Mouse (Mus musculus) adrenal gland, postnatal 14 days (tissue): Measurements from ENCODE around the gene Actl10. TPM values are rescaled to one million over a fixed set of nuclear protein-coding genes. Genes with fewer than 3 reads are reported as not detected.

Experiments used
- DNase-seq: peaks from one replicate; pipeline ENCODE4 v3.0.0; 2021; ENCODE audit warnings: mixed read lengths
- long read RNA-seq, 2 experiments: library from polyadenylated mRNA; stranded (forward); transcript quantifications; one replicate each; pipeline ENCODE4 v2.0.0; 2021
- total RNA-seq: library from RNA; stranded (reverse); gene quantifications from 2 replicates; pipeline ENCODE4 v1.2.3, GENCODE M21; 2021

Gene Actl10
- not detected in 2 replicates for total RNA-seq
- long read RNA-seq, experiment 1, result 0 reads
- long read RNA-seq, experiment 2, result 0 reads

DNA sequence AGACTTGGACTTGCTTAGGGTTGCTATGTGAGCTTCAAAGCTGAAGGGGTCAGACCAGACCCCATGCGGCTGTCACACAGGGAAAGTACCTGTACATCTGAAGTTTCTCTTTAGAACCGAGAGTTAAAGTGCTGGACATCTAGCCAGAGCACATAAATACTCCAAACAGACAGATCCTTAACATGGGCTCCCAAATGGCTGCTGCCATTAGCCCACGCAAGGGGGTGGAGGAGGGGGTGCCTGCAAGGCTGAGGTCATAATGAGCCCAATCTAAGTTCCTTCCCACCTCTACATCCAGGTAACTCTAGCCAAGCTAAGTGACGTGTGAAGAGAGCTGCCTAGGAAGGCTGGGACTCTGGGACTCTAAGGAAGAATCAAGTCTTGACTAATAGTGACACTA, at the start of gene Actl10:
Actl10 (plus strand) TSS at position 301 of the 400 bp plus-strand sequence.
- DNase-seq, result no peak

DNA sequence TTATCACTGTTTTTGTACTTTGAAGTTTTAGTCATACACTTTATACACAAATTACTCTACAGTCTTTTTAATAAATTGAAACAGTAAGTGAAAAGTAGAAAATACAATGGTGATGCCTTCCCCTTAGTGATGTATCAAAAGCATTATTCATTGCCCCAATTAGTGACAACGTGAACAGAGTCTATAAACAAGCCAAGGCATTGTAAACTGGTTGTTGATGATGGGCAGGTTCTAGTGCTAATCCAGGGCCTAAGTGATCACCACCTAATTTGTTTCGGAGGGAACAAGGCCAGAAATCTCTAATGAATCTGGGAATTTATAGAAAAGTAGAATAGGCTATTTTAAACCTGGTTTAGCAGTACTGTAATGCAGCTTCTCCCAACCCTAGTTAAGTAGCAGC, 44.5 kb upstream of the Actl10 start:
- no peak for DNase-seq

DNA sequence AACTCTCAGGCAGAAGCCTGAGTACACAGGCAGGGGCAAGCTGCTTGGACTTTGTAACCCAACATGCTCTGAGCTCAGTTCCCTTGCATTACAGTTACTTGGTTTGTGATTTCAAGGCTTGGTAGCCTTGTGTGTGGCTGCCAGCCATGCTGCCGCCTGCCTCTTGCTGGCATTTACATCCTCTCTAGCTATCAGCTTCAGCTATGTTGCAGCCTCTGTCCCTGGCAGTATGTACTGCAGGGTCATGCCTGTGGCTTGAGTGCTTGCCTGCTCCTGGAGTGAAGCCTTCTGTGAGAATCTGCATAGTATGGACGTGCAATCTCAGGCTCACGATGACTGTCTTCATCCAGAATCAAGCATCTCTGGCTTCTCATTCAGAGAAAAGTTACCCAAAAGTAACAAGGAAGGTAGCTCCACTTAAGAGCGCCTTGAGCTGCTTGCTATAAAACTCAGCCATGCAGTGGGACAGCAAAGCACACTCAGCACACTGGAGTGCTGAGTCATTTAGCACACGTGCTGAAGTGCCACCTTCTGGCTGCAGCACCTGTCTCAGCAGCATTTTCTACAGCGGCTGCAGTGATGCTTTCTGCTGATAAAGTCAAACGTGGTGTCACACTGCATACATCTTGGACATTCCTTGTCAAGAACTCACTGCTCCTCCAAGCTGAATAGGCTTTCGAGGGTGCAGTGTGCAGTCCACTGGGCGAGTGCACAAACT, 43.9 kb upstream of the Actl10 start:
- DNase-seq, result peak; percentile 24

DNA sequence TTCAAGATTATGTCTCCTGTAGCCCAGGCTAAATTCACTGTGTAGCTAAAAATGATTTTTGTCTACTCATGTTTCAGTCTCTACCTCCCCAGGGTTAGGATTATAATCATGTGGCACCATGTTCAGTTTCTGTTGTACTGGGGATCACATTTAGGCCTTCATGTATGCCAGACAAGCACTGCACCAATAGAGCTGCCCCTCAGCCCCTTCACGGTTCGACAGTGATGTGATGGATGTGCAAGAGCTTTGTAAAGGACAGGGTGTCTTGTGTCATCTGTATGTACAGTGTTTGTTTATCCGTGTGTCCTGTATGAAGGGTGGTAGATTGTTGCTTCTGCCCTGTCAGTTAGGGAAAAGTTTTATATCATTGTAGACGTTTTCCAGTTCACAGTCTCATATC, 43.1 kb upstream of the Actl10 start:
- no peak for DNase-seq

DNA sequence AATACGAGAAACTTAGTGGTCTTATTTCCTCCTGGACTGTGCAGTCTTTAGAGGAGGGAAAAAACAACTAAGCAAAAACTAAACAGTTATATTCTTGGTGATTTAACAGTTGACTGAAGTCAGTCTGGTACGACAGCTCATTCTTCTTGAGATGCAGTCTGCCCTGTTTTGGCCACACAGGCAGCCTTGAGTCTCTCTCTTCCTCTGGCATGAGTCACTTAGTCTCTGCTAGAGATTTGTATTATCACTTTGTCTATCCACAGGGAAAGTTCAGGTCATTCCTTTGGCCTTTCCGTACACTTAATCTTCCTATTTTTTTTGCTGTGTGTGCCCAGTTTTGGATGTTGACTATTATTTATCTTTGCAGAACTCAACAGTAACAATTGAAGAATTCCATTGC, 41.4 kb upstream of the Actl10 start:
- DNase-seq, result peak; percentile 43

- no peak for DNase-seq
Observed at GRCm38 (mm10) chr2:154516944-154517343, 34.6 kb upstream of the Actl10 start.

DNA sequence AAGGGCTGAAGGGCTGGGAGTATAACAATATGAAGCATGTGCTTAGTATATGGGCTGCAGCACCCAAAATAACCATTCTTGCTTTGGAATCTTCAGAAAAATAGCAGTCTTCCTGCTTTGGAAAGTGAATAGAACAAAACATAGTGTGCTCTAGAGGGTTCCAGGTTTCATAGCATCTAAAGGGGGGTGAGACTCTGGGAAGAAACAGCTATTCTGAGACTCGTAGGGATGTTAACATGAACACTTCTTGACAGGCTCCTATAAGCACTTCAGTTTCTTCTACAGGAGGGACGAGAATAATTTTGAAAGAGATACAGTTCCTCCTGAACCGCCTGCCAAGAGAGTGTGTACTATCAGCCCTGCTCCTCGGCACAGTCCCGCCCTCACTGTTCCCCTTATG, 34.2 kb upstream of the Actl10 start:
- DNase-seq, result no peak

DNA sequence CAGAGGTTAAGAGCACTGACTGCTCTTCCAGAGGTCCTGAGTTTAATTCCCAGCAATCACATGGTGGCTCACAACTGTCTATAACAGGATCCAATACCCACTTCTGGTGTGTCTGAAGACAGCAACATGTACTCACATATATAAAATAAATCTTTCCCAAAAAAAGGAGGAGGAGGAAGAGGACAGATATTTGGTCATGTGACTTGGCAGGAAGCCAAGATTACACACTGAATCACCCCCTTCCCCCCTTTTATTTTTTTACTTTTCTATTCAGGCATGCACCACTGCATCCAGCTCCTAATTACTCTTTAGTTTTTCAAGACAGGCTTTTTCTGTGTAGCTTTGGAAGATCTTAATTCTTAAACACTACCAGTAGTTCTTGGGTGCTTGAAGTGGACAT, 30.1 kb upstream of the Actl10 start:
- no peak for DNase-seq

DNA sequence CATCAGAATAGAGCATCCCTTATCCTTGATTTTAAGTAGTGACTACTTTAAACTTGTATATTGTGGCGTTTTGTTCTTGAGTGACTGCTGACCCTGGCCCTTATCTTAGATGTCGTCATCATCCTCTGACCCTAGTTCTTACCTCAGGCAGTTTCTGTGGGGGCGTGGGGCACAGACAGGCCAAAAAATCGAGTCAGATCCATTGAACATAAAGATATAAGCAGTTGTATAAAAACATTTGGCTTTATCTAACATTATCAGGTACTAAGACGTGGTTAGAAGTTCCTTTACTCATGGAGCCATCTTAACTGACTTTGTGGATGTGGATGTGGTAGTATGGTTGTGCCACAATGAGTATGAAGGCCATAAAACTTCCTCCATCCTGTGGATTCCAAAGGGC, 29.2 kb upstream of the Actl10 start:
- no peak for DNase-seq

DNA sequence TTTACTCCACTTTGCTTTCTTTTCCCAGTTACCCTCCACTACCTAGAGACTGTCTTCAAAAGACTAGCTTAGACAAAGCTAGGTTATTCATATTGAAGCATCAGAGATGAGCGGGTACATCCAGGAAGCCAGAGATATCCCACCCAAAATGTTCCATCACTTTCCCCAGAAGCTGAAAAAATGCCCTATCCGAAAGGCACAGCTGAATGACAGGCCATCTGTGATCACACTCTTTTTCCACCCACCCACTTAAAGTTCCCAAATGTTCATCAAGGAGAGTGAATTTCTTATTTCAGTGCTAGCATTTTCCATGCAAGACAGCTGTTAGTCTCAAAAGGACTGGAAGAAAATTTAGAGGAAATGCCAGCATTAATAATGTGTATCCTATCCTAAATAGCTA, 26.3 kb upstream of the Actl10 start:
- no peak for DNase-seq

DNA sequence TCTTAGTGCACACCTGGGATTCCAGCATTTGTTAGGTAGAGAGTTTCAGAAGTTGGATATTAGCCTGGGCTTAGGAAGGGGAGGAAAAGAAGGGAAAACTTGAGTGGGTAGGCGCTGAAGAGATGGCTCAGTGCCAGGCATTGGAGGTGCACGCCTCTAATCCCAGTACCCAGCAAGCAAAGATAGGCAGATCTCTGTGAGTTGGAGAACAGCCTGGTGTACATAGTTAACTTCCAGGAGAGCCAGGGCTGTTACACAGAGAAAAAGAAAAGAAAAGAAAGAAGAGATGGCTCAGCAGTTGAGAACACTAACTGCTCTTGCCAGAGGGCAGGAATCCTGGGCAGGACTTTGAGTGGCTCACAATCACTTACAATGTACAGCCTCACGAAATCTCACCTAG, 25.0 kb upstream of the Actl10 start:
- DNase-seq, result no peak

DNA sequence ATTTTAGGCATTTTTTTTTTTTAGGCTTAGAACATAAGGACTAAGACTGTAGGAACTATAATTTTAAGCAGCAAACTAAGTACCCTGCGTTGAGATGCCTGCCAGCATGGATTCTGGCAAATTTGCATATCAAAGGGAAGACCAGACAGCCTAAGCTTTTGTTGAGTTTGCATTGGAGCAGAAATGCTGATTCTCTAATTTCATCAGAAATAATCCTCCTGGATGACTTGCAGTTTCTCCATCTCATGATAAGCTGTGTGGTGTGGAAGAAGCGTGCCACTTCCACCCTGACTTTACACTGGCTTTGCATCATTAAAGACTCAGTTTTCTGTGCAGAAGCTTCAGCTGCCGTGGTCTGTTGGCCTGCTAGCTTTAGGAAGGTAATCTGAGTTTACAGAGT, 18.7 kb upstream of the Actl10 start:
- DNase-seq, result no peak

DNA sequence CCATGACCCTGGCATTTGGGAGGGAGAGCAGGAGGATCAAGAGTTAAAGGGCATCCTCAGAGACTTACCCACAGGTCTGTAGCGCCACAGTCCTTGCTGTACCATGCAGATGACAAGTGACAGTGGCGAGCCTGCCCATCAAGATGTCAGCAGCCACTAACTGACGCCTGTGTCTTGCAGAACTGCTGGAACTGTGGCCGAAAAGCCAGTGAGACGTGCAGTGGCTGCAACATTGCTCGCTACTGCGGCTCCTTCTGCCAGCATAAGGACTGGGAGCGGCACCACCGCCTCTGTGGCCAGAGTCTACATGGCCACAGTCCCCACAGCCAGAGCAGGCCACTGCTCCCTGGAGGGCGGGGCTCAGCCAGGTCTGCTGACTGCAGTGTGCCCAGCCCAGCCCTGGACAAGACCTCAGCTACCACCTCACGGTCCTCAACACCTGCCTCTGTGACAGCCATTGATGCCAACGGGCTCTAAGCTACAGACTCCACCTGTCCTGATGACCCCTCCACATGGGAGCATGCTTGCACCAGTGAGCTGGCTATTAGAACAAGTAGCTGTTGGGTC, 16.8 kb upstream of the Actl10 start:
- no peak for DNase-seq

GRCm38 (mm10) chr2:154538310-154538709, 13.3 kb upstream of the Actl10 start:
- DNase-seq, result no peak

DNA sequence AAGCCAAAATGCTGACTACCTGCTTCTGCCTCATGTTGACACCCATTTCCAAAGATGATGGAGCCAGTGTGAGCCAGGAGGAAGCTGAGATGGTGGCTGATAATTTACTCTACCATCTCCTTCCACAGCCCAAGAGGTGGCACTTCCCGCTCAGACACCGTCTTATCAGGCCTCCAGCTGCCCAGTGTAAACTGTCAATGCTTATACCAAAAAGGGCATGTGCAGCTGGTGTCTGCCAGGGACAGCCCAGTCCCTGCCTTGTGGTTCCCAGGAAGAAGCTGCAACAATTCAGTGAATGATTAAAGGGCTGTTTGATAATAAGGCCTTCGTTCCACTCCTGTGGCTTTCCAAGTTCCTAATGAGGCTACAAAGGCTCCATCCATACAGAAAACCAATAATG, 12.9 kb upstream of the Actl10 start:
- DNase-seq, result no peak

DNA sequence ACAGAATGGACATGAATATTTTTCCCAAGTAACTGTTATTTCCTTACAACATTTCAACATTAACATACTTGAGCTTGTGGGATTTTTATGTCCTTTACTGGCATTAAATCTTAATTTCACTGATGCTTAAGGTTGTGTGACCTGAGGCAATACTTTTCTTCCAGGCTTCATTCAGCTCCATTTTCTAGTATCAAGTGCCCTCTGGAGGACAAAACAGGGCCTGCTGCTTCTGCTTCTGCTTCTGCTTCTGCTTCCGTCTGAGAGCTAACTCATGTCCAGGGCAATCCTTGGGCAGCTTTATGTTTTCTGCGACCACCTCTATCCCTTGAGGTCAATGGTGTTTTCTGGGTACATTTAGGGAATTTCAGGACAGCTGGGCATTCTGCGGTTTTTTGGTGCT, 11.9 kb upstream of the Actl10 start:
- DNase-seq, result peak; percentile 61

DNA sequence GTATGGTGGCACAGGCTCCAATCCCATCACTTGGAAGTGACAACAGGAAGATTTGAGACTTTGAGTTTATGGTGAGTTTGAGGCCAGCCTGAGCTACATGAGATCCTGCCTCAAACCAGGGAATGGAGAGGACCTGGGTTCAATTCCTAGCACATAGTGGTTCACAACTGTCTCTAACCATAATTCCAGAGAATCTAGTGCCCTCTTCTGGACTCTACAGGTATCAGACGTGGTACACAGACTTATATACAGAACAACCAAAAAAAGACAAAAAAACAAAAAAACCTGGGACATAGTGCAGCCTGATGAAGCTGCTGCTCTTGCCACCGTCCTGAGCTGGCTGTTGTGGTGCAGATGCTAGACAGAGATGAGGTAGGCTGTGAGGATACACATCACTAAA, 9.9 kb upstream of the Actl10 start:
- no peak for DNase-seq

DNA sequence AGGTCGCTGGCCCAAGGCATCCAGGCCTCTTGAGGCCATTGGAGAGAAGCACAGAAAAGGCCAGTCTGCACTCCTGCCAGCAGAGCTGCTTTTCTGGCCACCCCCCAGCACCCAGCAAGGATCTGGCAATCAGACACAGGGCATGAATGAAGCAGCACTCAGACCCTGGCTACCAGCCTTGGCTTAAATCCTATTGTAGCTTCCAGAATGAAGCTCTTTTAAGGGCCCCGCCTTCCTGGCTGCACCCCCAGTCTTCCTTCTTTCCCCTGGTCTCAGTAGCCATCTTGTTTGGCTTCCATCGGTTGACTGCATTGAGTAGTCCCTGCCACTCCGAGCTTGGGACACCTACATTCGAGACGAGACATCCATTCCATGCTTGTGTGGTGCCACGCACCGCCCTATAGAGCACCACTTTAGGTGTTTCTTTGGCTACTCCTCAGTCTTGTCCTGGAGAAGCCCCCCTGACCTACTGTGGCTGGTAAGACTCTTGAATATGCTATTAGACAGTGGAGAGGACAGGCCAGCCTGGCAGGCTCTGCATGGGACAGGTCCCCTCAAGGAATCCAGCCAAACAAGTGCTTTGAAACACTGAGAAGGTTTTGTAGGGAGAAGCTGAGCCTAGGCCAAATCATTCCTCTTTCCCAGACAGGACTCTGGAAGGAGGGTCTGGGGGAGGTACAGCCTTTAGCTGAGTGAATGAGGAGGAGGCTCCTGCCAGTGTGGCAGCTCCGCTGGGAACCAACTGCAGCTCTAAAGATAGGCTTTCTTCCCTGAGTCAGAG, 7.8 kb upstream of the Actl10 start:
- DNase-seq, result peak; percentile 71

DNA sequence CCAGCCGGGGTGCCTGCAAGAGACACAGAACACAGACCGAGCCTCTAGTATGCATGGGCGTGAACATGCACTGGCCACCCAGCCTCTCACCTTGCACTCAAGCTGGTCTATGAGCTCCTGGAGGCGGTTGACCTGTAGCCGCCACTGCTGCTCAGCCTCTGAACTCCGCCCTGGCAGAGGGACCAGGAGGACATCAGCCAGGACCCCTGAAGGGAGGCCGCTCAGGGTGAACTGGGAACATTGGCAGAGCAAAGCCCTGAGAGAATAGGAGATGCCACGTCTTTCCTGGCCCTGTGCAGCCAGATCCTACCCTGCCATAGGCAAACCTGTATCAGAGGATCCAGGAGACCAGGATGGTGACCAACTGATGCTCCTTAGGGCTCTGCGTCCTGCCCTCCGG, 4.9 kb upstream of the Actl10 start, which contains the start of gene 1700003F12Rik:
1700003F12Rik (plus strand) TSS at position 375 of the 400 bp plus-strand sequence.
- no peak for DNase-seq

DNA sequence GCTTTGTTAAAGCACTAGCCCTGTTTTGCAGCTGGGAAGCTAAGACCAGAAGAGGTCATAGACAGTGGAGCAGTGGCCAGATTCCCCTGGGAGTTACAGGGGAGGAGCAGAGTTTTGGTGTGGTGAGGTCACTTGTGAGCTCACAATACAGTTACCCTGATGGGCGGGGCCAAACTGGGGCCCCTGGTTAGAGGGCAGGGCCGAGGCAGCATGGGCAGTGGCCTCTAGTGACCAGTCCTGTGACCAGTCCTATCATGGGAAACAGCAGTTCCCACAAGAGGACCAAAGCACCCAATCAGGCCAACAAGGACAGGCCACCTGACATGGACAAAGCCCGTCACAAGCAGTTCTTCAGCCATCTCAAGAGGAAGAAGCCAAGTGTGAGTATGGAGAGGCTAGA, 2.9 kb upstream of the Actl10 start:
- DNase-seq, result peak; percentile 65

DNA sequence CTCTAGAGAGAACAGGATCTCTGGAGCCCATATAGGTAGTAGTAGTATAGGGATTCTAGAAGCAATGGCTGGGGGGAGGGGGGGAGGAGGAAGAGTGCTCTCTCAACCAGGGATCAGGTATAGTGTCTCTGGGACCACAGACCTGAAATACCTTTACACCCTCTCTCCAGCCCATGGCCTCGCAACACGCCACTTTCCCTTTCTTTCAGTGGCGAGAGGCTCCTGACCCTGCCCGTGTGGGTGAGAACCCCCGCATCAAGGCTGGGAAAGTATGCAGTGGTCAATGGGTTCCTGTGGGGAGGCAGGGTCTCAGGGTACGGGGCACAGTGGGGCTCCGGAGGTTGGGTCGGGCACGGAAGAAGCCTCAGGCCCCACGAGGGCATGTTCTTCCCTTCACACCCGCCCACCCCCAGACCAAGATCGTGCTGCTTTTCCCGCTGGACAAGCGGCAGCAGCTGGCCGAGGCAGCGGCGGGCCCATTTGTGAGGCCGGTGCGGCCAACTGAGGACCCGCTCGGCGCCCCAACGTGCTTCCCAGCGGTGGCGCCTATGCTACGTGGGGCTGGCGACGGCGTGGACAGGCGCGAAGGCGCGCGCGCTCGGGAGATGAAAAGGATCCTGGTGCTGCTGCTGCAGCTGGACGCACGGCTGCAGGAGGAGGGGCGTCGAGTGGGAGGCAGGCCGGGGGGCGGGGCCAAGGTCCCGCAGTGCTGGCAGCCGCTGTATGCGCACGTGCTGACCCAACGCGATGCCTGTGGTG, 2.3 kb upstream of the Actl10 start:
- peak; percentile 88 for DNase-seq

- no peak for DNase-seq
Observed at GRCm38 (mm10) chr2:154549886-154550189, 1.7 kb upstream of the Actl10 start.

DNA sequence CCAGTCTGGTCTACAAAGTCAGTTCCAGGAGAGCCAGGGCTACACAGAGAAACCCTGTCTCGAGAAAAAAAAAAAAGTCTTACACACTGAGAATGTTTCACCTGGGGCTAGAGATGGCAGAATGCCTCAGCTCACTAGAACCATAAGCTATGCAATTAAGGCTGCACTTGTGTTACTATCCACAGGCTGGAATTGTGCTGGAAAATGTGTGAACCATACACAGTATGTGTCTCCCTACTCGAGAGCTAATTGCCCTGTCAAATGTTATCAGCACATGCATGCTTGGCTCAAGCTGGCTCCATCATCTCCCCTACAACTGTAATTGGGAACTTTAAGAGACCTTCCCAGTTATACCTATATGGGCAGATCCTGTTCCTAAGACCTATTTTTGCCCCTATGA, 639 bp upstream of the Actl10 start:
- no peak for DNase-seq
